Mouse (Mus musculus) forebrain, postnatal 0 days (tissue): ENCODE measurements around the gene Mxra7. TPM values are rescaled to one million over a fixed set of nuclear protein-coding genes. Genes with fewer than 3 reads are reported as not detected.

Source experiments
- ATAC-seq: fragments of 200-750 bp; cut with Nextera tagmentation; 2 replicates; pipeline ENCODE4 v1.8.0; 2017; ENCODE audit warnings: mild to moderate bottlenecking, moderate library complexity
- DNase-seq: peaks from one replicate; pipeline ENCODE4 v3.0.0-alpha.2; 2015
- H3K27ac ChIP-seq: fragments of 300-500 bp; sonication (generic); 2 replicates; pipeline ENCODE4 v1.5.1; 2014; ENCODE audit warnings: low read depth, mild to moderate bottlenecking, antibody characterized with exemption, low read length, moderate library complexity, mixed read lengths
- H3K27me3 ChIP-seq: fragments of 300-500 bp; sonication (generic); 2 replicates; pipeline ENCODE4 v1.6.1; 2014; ENCODE audit warnings: mild to moderate bottlenecking, low read length, mixed read lengths; ENCODE audit not compliant: insufficient read depth
- H3K36me3 ChIP-seq: fragments of 300-500 bp; sonication (generic); 2 replicates; pipeline ENCODE4 v1.6.1; 2014; ENCODE audit warnings: mild to moderate bottlenecking, moderate library complexity; ENCODE audit not compliant: insufficient read depth
- H3K4me1 ChIP-seq: fragments of 300-500 bp; sonication (generic); 2 replicates; pipeline ENCODE4 v1.6.1; 2014; ENCODE audit warnings: antibody characterized with exemption; ENCODE audit not compliant: insufficient read depth
- H3K4me2 ChIP-seq: fragments of 300-500 bp; sonication (generic); 2 replicates; pipeline ENCODE4 v1.6.1; 2014; ENCODE audit warnings: low read depth, mild to moderate bottlenecking, moderate library complexity
- H3K4me3 ChIP-seq: fragments of 300-500 bp; sonication (generic); 2 replicates; pipeline ENCODE4 v1.5.1; 2014; ENCODE audit warnings: low read depth, low read length, mixed read lengths
- H3K9ac ChIP-seq: fragments of 300-500 bp; sonication (generic); 2 replicates; pipeline ENCODE4 v1.6.1; 2014; ENCODE audit warnings: mild to moderate bottlenecking
- H3K9me3 ChIP-seq: fragments of 300-500 bp; sonication (generic); 2 replicates; pipeline ENCODE4 v1.6.1; 2016; ENCODE audit warnings: low read length
- CTCF ChIP-seq: sonication (generic); IDR thresholded peaks from 2 replicates; pipeline ENCODE4 v1.5.1; 2016; ENCODE audit warnings: antibody characterized with exemption, control low read depth, low read depth
- WGBS: fragments of 180-500 bp; shearing (Covaris S2); extraction: QIAGEN DNeasy Blood & Tissue Kit; methylation state at CpG from one replicate; pipeline ENCODE4 v1.1.7; 2014; 5-methylcytosine and 5-hydroxymethylcytosine counted together
- polyA plus RNA-seq: library from polyadenylated mRNA; unstranded; fragments of >200 nt; fragmentation: Nextera tagmentation; extraction: Ambion mirVana; gene quantifications from 2 replicates; pipeline ENCODE4 v1.2.1, GENCODE M21; 2015
- total RNA-seq: library from RNA; depleted of rRNA; stranded (reverse); fragments of >200 nt; gene quantifications from 2 replicates; pipeline ENCODE4 v1.2.3, GENCODE M21; 2014

Mxra7 gene
- total and polyA plus RNA-seq, 2 experiments from 2014 or later, result 9.8 to 16.0 TPM

GRCm38 (mm10) chr11:116810528-116810927 lies 17.3 kb downstream of the Mxra7 start:
- ATAC-seq (peak; percentile 38; the same call in 1 of the 2 replicates), DNase-seq (peak; percentile 75)
- Histone ChIP-seq H3K36me3 (no peaks in the 10 kb centered on the region), H3K4me2 (peak overlapping the region; percentile 66), H3K4me3 (no peak overlapping the region), H3K9me3 (no peaks in the 10 kb centered on the region), H3K4me1 (0 out of 2 replicates have a peak, but pooled peaks cover 7% of the 10 kb centered on the region), H3K27me3 (no peaks in the 10 kb centered on the region), H3K27ac (peak overlapping the region; percentile 89), H3K9ac (peak overlapping the region; percentile 57; the same call in 1 of the 2 replicates)
- WGBS, result 42% methylated on average over 11 of the region's 11 CpGs
- TF ChIP-seq CTCF, result no peak

GRCm38 (mm10) chr11:116809520-116809919 lies 18.3 kb downstream of the Mxra7 start:
- ATAC-seq, result no peak
- H3K27me3 ChIP-seq, result no peaks in the 10 kb centered on the region
- H3K27ac ChIP-seq, result no peak overlapping the region
- no peak overlapping the region for H3K4me2 ChIP-seq
- 83% methylated on average over 8 of the region's 8 CpGs for WGBS
- DNase-seq, result no peak
- TF ChIP-seq CTCF, result no peak
- H3K4me1 ChIP-seq, result 0 out of 2 replicates have a peak, but pooled peaks cover 7% of the 10 kb centered on the region
- no peaks in the 10 kb centered on the region for H3K36me3 ChIP-seq
- H3K9ac ChIP-seq, result no peak overlapping the region
- no peaks in the 10 kb centered on the region for H3K9me3 ChIP-seq
- no peak overlapping the region for H3K4me3 ChIP-seq

GRCm38 (mm10) chr11:116808811-116809395 lies 18.9 kb downstream of the Mxra7 start:
- Histone ChIP-seq H3K36me3 (no peaks in the 10 kb centered on the region), H3K4me3 (no peak overlapping the region), H3K27ac (no peak overlapping the region), H3K4me2 (no peak overlapping the region), H3K9ac (no peak overlapping the region), H3K27me3 (no peaks in the 10 kb centered on the region), H3K4me1 (0 out of 2 replicates have a peak, but pooled peaks cover 7% of the 10 kb centered on the region), H3K9me3 (no peaks in the 10 kb centered on the region)
- DNase-seq (no peak), ATAC-seq (no peak)
- TF ChIP-seq CTCF, result no peak
- WGBS, result 73% methylated on average over 11 of the region's 11 CpGs

- 20% methylated on average over 7 of the region's 7 CpGs for WGBS
- peak overlapping the region; percentile 24; the same call in 1 of the 2 replicates for H3K27ac ChIP-seq
- 0 out of 2 replicates have a peak overlapping the region, but pooled peaks have one; percentile 14 for H3K9ac ChIP-seq
These were observed 19.8 kb downstream of the Mxra7 start for GRCm38 (mm10) chr11:116807938-116808606.

DNA sequence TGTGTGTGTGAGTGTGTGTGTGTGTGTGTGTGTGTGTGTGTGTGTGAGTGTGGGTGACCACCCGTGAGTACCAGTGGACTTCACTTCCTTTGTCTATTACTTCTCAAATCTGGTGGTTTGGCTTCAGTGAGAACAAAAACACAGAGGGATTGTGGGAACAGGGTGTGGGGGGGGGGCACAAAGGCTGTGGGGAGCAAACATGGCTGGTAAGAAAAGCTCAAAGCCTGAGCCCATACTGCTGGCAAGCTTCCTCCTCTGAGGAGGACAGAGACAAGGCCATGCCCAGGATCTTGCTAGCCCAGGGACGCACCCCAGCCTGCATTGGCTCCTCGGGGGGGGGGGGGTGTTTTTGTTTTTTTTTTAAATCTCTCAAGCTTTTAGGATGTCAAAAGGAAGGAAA lies 20.3 kb downstream of the Mxra7 start:
- peak overlapping the region; percentile 24; the same call in 1 of the 2 replicates for H3K27ac ChIP-seq
- H3K9me3 ChIP-seq, result no peaks in the 10 kb centered on the region
- H3K36me3 ChIP-seq, result no peaks in the 10 kb centered on the region
- H3K4me2 ChIP-seq, result no peak overlapping the region
- 0 out of 2 replicates have a peak overlapping the region, but pooled peaks have one; percentile 14 for H3K9ac ChIP-seq
- H3K4me1 ChIP-seq, result 0 out of 2 replicates have a peak, but pooled peaks cover 7% of the 10 kb centered on the region
- DNase-seq (no peak), ATAC-seq (no peak)
- no peak overlapping the region for H3K4me3 ChIP-seq
- TF ChIP-seq CTCF, result no peak
- no peaks in the 10 kb centered on the region for H3K27me3 ChIP-seq
- WGBS, result 66% methylated on average over 3 of the region's 3 CpGs

More at GRCm38 (mm10) chr11:116807938-116808606, 19.8 kb downstream of the Mxra7 start:
- H3K4me1 ChIP-seq, result 0 out of 2 replicates have a peak, but pooled peaks cover 7% of the 10 kb centered on the region
- no peak overlapping the region for H3K4me3 ChIP-seq
- H3K4me2 ChIP-seq, result no peak overlapping the region
- no peaks in the 10 kb centered on the region for H3K36me3 ChIP-seq
- no peaks in the 10 kb centered on the region for H3K27me3 ChIP-seq
- no peaks in the 10 kb centered on the region for H3K9me3 ChIP-seq
- DNase-seq (peak; percentile 90), ATAC-seq (no peak)
- peak; percentile 92 for TF ChIP-seq CTCF

DNA sequence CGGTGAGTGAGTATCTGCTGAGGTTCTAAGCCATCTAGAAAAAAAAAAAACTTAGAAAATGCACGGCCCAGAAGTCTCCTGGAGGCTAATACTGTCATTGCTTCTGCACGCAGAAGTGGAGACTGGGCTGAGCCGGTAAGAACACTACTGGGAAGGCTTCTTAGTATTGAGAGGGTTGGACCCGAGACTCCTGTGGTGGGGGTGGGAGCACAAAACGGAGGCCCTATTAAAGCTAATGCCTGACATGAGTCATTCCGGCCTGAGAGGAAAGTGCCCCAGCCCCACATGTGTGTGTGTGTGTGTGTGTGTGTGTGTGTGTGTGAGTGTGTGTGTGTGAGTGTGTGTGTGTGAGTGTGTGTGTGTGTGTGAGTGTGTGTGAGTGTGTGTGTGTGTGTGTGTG lies 20.7 kb downstream of the Mxra7 start:
- Histone ChIP-seq H3K4me1 (0 out of 2 replicates have a peak, but pooled peaks cover 7% of the 10 kb centered on the region), H3K36me3 (no peaks in the 10 kb centered on the region), H3K9ac (no peak overlapping the region), H3K27me3 (no peaks in the 10 kb centered on the region), H3K27ac (no peak overlapping the region), H3K4me2 (no peak overlapping the region), H3K9me3 (no peaks in the 10 kb centered on the region), H3K4me3 (no peak overlapping the region)
- no peak for DNase-seq
- WGBS, result 48% methylated on average over 7 of the region's 7 CpGs
- ATAC-seq, result no peak
- TF ChIP-seq CTCF, result no peak
